In genomic region chr10:81358209-81358608, GRCm38 (mm10) we compare ENCODE assay signal across 8 mouse cellular contexts. TPM values are rescaled to one million over a fixed set of nuclear protein-coding genes. Genes with fewer than 3 reads are reported as not detected.
DNase-seq lines count a peak whose midpoint lies in the region; ATAC-seq and TF ChIP-seq lines count a peak whose summit lies in the region.

No protein-coding gene starts in this region.

- peaks cover 30% of the 10 kb centered on the region for H3K4me1 ChIP-seq in kidney, embryonic 16.5 days (ENCODE audit: insufficient read depth, low read length)
- H3K4me1 ChIP-seq in cortical plate, adult 2 months (ENCODE audit: control insufficient read depth, insufficient read depth, low read length) = peaks cover 2% of the 10 kb centered on the region; the same call in 1 of the 2 replicates
- H3K4me1 ChIP-seq in intestine, embryonic 15.5 days (replicated peaks) = peaks cover 44% of the 10 kb centered on the region

- H3K27ac ChIP-seq in kidney, embryonic 16.5 days (ENCODE audit: low read length) = 0 out of 2 replicates have a peak overlapping the region, but pooled peaks have one; percentile 25
- H3K27ac ChIP-seq in cortical plate, adult 2 months (ENCODE audit: insufficient read depth, low read length) = no peak overlapping the region
- peak overlapping the region; percentile 59 for H3K27ac ChIP-seq in intestine, embryonic 15.5 days

- no peaks in the 10 kb centered on the region for H3K9me3 ChIP-seq in kidney, embryonic 16.5 days (ENCODE audit: low read length)
- no peaks in the 10 kb centered on the region for H3K9me3 ChIP-seq in intestine, embryonic 15.5 days

- H3K36me3 ChIP-seq in kidney, embryonic 16.5 days (ENCODE audit: insufficient read depth, low read length) = no peaks in the 10 kb centered on the region
- peaks cover 3% of the 10 kb centered on the region; the same call in 1 of the 2 replicates for H3K36me3 ChIP-seq in intestine, embryonic 15.5 days
- H3K36me3 ChIP-seq in myocyte (ENCODE audit: control insufficient read depth, insufficient read depth) = no peaks in the 10 kb centered on the region

- 43% methylated on average over 4 of the region's 4 CpGs for WGBS in kidney, embryonic 16.5 days
- WGBS in intestine, embryonic 15.5 days = 35% methylated on average over 4 of the region's 4 CpGs

- ATAC-seq in kidney, embryonic 16.5 days (ENCODE audit: low FRiP score, low TSS enrichment) = no peak
- ATAC-seq in intestine, embryonic 15.5 days = no peak

- H3K79me2 ChIP-seq in myocyte (ENCODE audit: control insufficient read depth, insufficient read depth) = peaks cover 5% of the 10 kb centered on the region

- H3K4me2 ChIP-seq in kidney, embryonic 16.5 days (replicated peaks; ENCODE audit: low read depth, low read length) = peak overlapping the region; percentile 99
- peak overlapping the region; percentile 99 for H3K4me2 ChIP-seq in intestine, embryonic 15.5 days (replicated peaks)
- peak overlapping the region; percentile 92 for H3K4me2 ChIP-seq in myocyte (ENCODE audit: low read depth)

- no peaks in the 10 kb centered on the region for H3K27me3 ChIP-seq in kidney, embryonic 16.5 days (ENCODE audit: insufficient read depth, low read length)
- H3K27me3 ChIP-seq in intestine, embryonic 15.5 days (replicated peaks) = 0 out of 2 replicates have a peak, but pooled peaks cover under 1% of the 10 kb centered on the region
- H3K27me3 ChIP-seq in myocyte (ENCODE audit: control insufficient read depth, insufficient read depth, insufficient read length) = no peaks in the 10 kb centered on the region

- peak overlapping the region; percentile 25 for H3ac ChIP-seq in myocyte (ENCODE audit: control insufficient read depth, insufficient read length)

- no peak for TF ChIP-seq CTCF in cortical plate, adult 2 months (IDR thresholded peaks at IDR 0.05; ENCODE audit: extremely low read depth, insufficient read depth, low read length)

- DNase-seq in kidney, postnatal 36 days = no peak
- no peak for DNase-seq in layer of hippocampus, adult 11-12 months (ENCODE audit: low spot score)
- no peak for DNase-seq in thymus, postnatal 10 days (ENCODE audit: low spot score in 2 of 2)
- DNase-seq in cerebellum, postnatal 36 days = no peak

- TF ChIP-seq POLR2A in cortical plate, adult 2 months (IDR thresholded peaks at IDR 0.05; ENCODE audit: extremely low read depth, insufficient read depth, low read length) = no peak
- TF ChIP-seq POLR2A in myocyte (IDR thresholded peaks at IDR 0.05; ENCODE audit: insufficient read length, low read depth) = no peak

- H3K4me3 ChIP-seq in kidney, embryonic 16.5 days (ENCODE audit: low read length) = peak overlapping the region; percentile 79
- peak overlapping the region; percentile 98 for H3K4me3 ChIP-seq in cortical plate, adult 2 months (ENCODE audit: insufficient read depth, low read length)
- peak overlapping the region; percentile 88 for H3K4me3 ChIP-seq in intestine, embryonic 15.5 days (replicated peaks)
- peak overlapping the region; percentile 55 for H3K4me3 ChIP-seq in myocyte

- peak overlapping the region; percentile 83 for H3K9ac ChIP-seq in kidney, embryonic 16.5 days (replicated peaks; ENCODE audit: low read length)
- peak overlapping the region; percentile 91 for H3K9ac ChIP-seq in intestine, embryonic 15.5 days

TF ChIP-seq in myocyte, 11 proteins besides CTCF, POLR2A, EP300 and RAD21:
- TF ChIP-seq TCF12 (IDR thresholded peaks at IDR 0.05; ENCODE audit: insufficient read depth, poor library complexity, severe bottlenecking) (no peak), POLR2AphosphoS2 (IDR thresholded peaks at IDR 0.05; ENCODE audit: insufficient read length, low read depth) (no peak), CEBPB (IDR thresholded peaks at IDR 0.05; ENCODE audit: insufficient read depth, poor library complexity, severe bottlenecking) (no peak), MYOG (IDR thresholded peaks at IDR 0.05; ENCODE audit: control insufficient read depth in 1 of 3, insufficient read depth in 1 of 3, insufficient read length in 2 of 3, low read depth in 2 of 3) (peak in 1 of 3 experiments; percentile 40)

RNA-seq across cellular contexts. Expression of gene Mfsd12, which starts 0.9 kb away (rescaled TPM):
- 9.8 and 12.5 TPM in 2 replicates for polyA plus RNA-seq in kidney, embryonic 16.5 days (2015; fragmentation: Nextera tagmentation; extraction: Ambion mirVana)
- polyA plus RNA-seq in cortical plate, adult 2 months (2012; rRNA removed) = 30.1 and 30.8 TPM in 2 replicates
- polyA plus RNA-seq in intestine, embryonic 15.5 days (2015; fragmentation: Nextera tagmentation; extraction: Ambion mirVana) = 19.9 and 23.8 TPM in 2 replicates
- 21.7 TPM for polyA plus RNA-seq in myocyte (2012; fragmentation: generic; extraction: Trizol)

RNA-seq across cellular contexts. Expression of gene 4930404N11Rik, which starts 7.4 kb away (rescaled TPM):
- polyA plus RNA-seq in kidney, embryonic 16.5 days (2015; fragmentation: Nextera tagmentation; extraction: Ambion mirVana) = 0.98 and 1.2 TPM in 2 replicates
- 0.45 and 0.52 TPM in 2 replicates for polyA plus RNA-seq in cortical plate, adult 2 months (2012; rRNA removed)
- 1.0 and 2.2 TPM in 2 replicates for polyA plus RNA-seq in intestine, embryonic 15.5 days (2015; fragmentation: Nextera tagmentation; extraction: Ambion mirVana)
- 0.92 TPM for polyA plus RNA-seq in myocyte (2012; fragmentation: generic; extraction: Trizol)

RNA-seq across cellular contexts. Expression of gene Hmg20b, which starts 7.9 kb away (rescaled TPM):
- 90.6 and 94.5 TPM in 2 replicates for polyA plus RNA-seq in kidney, embryonic 16.5 days (2015; fragmentation: Nextera tagmentation; extraction: Ambion mirVana)
- polyA plus RNA-seq in cortical plate, adult 2 months (2012; rRNA removed) = 34.4 and 36.3 TPM in 2 replicates
- polyA plus RNA-seq in intestine, embryonic 15.5 days (2015; fragmentation: Nextera tagmentation; extraction: Ambion mirVana) = 71.2 and 71.7 TPM in 2 replicates
- polyA plus RNA-seq in myocyte (2012; fragmentation: generic; extraction: Trizol) = 80.2 TPM

RNA-seq across cellular contexts. Expression of gene Gipc3, which starts 15.1 kb away (rescaled TPM):
- 0.09 TPM in 2 replicates for polyA plus RNA-seq in kidney, embryonic 16.5 days (2015; fragmentation: Nextera tagmentation; extraction: Ambion mirVana)
- 1.2 and 1.4 TPM in 2 replicates for polyA plus RNA-seq in cortical plate, adult 2 months (2012; rRNA removed)
- polyA plus RNA-seq in intestine, embryonic 15.5 days (2015; fragmentation: Nextera tagmentation; extraction: Ambion mirVana) = 0.06 TPM in 1 of 2 replicates, not detected in the other
- 0.10 TPM for polyA plus RNA-seq in myocyte (2012; fragmentation: generic; extraction: Trizol)

RNA-seq across cellular contexts. Expression of gene Fzr1, which starts 20.1 kb away (rescaled TPM):
- polyA plus RNA-seq in kidney, embryonic 16.5 days (2015; fragmentation: Nextera tagmentation; extraction: Ambion mirVana) = 111 and 115 TPM in 2 replicates
- 75.5 and 76.0 TPM in 2 replicates for polyA plus RNA-seq in cortical plate, adult 2 months (2012; rRNA removed)
- 83.2 and 85.7 TPM in 2 replicates for polyA plus RNA-seq in intestine, embryonic 15.5 days (2015; fragmentation: Nextera tagmentation; extraction: Ambion mirVana)
- 42.0 TPM for polyA plus RNA-seq in myocyte (2012; fragmentation: generic; extraction: Trizol)
